Mouse (Mus musculus) forebrain, embryonic 16.5 days (tissue): ENCODE data around the gene Pkn1. TPM values are rescaled to one million over a fixed set of nuclear protein-coding genes. Genes with fewer than 3 reads are reported as not detected.
A peak's percentile ranks its signal among the peaks of the same experiment; 100 is the strongest.

Experiments
- ATAC-seq: fragments of 200-750 bp; cut with Nextera tagmentation; 2 replicates; pipeline ENCODE4 v1.8.0; 2017; ENCODE audit warnings: mild to moderate bottlenecking, moderate library complexity
- H3K27ac ChIP-seq: fragments of 300-500 bp; sonication (generic); 2 replicates; pipeline ENCODE4 v1.5.1; 2014; ENCODE audit warnings: low read length, control low read depth
- H3K27me3 ChIP-seq: fragments of 300-500 bp; sonication (generic); replicated peaks from 2 replicates; pipeline ENCODE4 v1.6.1; 2014; ENCODE audit warnings: low read length; ENCODE audit not compliant: control insufficient read depth, insufficient read depth
- H3K36me3 ChIP-seq: fragments of 300-500 bp; sonication (generic); 2 replicates; pipeline ENCODE4 v1.6.1; 2014; ENCODE audit not compliant: control insufficient read depth, insufficient read depth
- H3K4me1 ChIP-seq: fragments of 300-500 bp; sonication (generic); replicated peaks from 2 replicates; pipeline ENCODE4 v1.6.1; 2014; ENCODE audit warnings: low read length; ENCODE audit not compliant: control insufficient read depth, insufficient read depth
- H3K4me2 ChIP-seq: fragments of 300-500 bp; sonication (generic); 2 replicates; pipeline ENCODE4 v1.6.1; 2014; ENCODE audit warnings: mild to moderate bottlenecking, low read length, control low read depth
- H3K4me3 ChIP-seq: fragments of 300-500 bp; sonication (generic); replicated peaks from 2 replicates; pipeline ENCODE4 v1.5.1; 2014; ENCODE audit warnings: mild to moderate bottlenecking, low read length, control low read depth
- H3K9ac ChIP-seq: fragments of 300-500 bp; sonication (generic); replicated peaks from 2 replicates; pipeline ENCODE4 v1.6.1; 2014; ENCODE audit warnings: low read depth, low read length, control low read depth
- H3K9me3 ChIP-seq: fragments of 300-500 bp; sonication (generic); 2 replicates; pipeline ENCODE4 v1.6.1; 2016; ENCODE audit warnings: low read length; ENCODE audit not compliant: control insufficient read depth
- WGBS: fragments of 180-500 bp; shearing (Covaris S2); extraction: QIAGEN DNeasy Blood & Tissue Kit; methylation state at CpG from one replicate; pipeline ENCODE4 v1.1.7; 2014; 5-methylcytosine and 5-hydroxymethylcytosine counted together
- polyA plus RNA-seq: library from polyadenylated mRNA; unstranded; fragments of >200 nt; fragmentation: Nextera tagmentation; extraction: Ambion mirVana; gene quantifications from 2 replicates; pipeline ENCODE4 v1.2.1, GENCODE M21; 2015

The Pkn1 gene
- polyA plus RNA-seq, 1 experiment from 2014 or later = 36.0 TPM

- Histone ChIP-seq H3K4me2 (peak within 1 kb of the TSS; percentile 94), H3K27ac (peak within 1 kb of the TSS; percentile 78), H3K4me3 (peak within 1 kb of the TSS; percentile 87), H3K9me3 (no peaks in the 10 kb centered on the region), H3K27me3 (no peaks in the 10 kb centered on the region), H3K4me1 (peaks cover 11% of the 10 kb centered on the region), H3K9ac (peak within 1 kb of the TSS; percentile 66), H3K36me3 (peaks cover 4% of the 10 kb centered on the region; the same call in 1 of the 2 replicates)
- ATAC-seq = peak; percentile 100
- 0% methylated on average over 63 of the region's 63 CpGs for WGBS
Observed at GRCm38 (mm10) chr8:83715031-83715690, 16.2 kb upstream of the Pkn1 start, which contains the start of gene Ddx39. TSS of gene Ddx39 (plus strand) at chr8:83715177.

- Histone ChIP-seq H3K36me3 (peaks cover 3% of the 10 kb centered on the region; the same call in 1 of the 2 replicates), H3K4me2 (peak overlapping the region; percentile 52), H3K9ac (no peak overlapping the region; the same call in 1 of the 2 replicates), H3K9me3 (no peaks in the 10 kb centered on the region), H3K27me3 (no peaks in the 10 kb centered on the region), H3K4me1 (peaks cover 11% of the 10 kb centered on the region), H3K4me3 (peak overlapping the region; percentile 87), H3K27ac (peak overlapping the region; percentile 19; the same call in 1 of the 2 replicates)
- WGBS = 13% methylated on average over 8 of the region's 8 CpGs
- ATAC-seq = no peak
Observed at GRCm38 (mm10) chr8:83714676-83715030, 15.7 kb upstream of the Pkn1 start.

GRCm38 (mm10) chr8:83707554-83707953 lies 8.6 kb upstream of the Pkn1 start:
- Histone ChIP-seq H3K4me1 (no peaks in the 10 kb centered on the region), H3K4me3 (no peak overlapping the region), H3K4me2 (no peak overlapping the region), H3K27ac (no peak overlapping the region), H3K9ac (no peak overlapping the region), H3K36me3 (no peaks in the 10 kb centered on the region), H3K27me3 (no peaks in the 10 kb centered on the region), H3K9me3 (no peaks in the 10 kb centered on the region)
- WGBS = 72% methylated on average over 8 of the region's 8 CpGs
- ATAC-seq = no peak

DNA sequence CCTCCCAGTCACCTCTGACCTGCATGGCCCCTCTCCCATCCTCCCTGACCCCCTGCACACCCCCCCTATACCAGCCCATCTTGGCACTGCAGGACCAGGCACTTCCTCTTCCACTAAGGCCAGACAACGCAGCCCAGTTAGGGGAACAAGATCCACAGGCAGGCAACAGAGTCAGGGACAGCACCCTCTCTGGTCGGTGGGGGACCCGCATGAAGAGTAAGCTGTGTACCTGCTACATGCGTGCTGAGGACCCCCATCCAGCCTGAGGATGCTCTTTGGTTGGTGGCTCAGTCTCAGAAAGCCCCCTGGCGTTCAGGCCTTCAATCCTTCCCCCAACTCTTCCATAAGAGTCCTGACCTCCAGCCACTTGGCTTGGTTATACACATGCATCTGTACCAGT lies 7.4 kb upstream of the Pkn1 start:
- Histone ChIP-seq H3K4me3 (no peak overlapping the region), H3K27me3 (no peaks in the 10 kb centered on the region), H3K27ac (no peak overlapping the region), H3K4me1 (no peaks in the 10 kb centered on the region), H3K9me3 (no peaks in the 10 kb centered on the region), H3K9ac (no peak overlapping the region), H3K36me3 (no peaks in the 10 kb centered on the region), H3K4me2 (no peak overlapping the region)
- no peak for ATAC-seq
- 61% methylated on average over 5 of the region's 5 CpGs for WGBS

- WGBS = 82% methylated on average over 4 of the region's 4 CpGs
- Histone ChIP-seq H3K27ac (no peak overlapping the region), H3K4me3 (no peak overlapping the region), H3K9me3 (no peaks in the 10 kb centered on the region), H3K36me3 (no peaks in the 10 kb centered on the region), H3K4me2 (no peak overlapping the region), H3K27me3 (no peaks in the 10 kb centered on the region), H3K9ac (no peak overlapping the region), H3K4me1 (peaks cover 9% of the 10 kb centered on the region)
- no peak for ATAC-seq
Observed at GRCm38 (mm10) chr8:83703426-83703825, 4.4 kb upstream of the Pkn1 start.

DNA sequence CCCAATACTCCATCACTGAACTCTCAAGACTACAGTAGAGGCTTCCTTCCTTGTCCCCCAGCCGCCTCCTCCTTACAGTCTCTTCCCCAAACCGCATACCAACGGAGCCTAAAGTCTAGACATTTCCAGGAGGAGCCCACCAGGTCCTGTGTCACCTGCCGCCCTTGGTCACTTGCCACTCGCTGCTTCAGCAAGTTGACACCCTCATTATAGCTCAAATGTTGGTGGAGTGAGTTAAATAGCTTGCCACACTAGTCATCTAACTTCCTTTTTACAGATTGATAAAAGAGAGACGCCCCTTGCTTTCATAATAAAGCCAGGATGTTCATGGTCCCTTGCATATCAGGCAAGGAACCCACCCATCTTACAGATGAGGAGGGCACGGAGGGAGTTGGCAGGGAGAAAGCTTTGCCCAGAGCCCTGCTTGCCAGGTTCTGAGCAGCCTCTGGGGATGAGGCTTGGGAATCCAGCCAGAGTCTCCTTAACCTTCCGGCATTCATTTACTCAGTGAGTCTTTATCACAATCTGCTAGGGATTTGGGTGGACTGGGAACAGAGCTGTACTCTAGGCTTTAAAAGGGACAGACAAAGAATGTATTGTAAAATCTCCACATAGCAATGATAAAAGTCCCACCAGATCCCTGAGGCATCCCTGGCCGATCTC lies 1.6 kb upstream of the Pkn1 start:
- Histone ChIP-seq H3K4me1 (peaks cover 24% of the 10 kb centered on the region), H3K36me3 (no peaks in the 10 kb centered on the region), H3K27ac (no peak overlapping the region), H3K27me3 (no peaks in the 10 kb centered on the region), H3K9me3 (no peaks in the 10 kb centered on the region), H3K4me3 (no peak overlapping the region), H3K9ac (no peak overlapping the region), H3K4me2 (no peak overlapping the region)
- ATAC-seq = no peak
- 77% methylated on average over 9 of the region's 9 CpGs for WGBS

DNA sequence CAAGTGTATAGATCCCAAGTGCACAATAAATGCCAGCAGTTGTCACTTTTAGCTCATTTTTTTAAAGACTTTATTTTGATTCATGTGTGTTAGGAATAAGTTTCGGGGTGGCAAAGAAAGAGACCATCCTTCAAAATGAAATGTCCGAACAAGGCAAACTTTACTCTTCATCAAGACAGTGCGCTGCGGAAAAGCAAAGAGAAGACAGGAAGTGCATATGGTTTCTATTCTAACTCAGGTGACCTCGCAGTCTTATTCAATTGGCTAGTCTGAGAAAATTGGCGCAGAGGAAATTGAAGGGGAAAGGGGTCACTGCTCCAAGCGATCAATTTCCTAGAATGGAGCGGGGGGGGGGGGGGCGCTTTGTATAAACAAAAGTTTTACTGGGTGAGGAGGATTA lies 587 bp upstream of the Pkn1 start:
- Histone ChIP-seq H3K9ac (peak overlapping the region; percentile 97), H3K4me3 (peak overlapping the region; percentile 91), H3K36me3 (no peaks in the 10 kb centered on the region), H3K9me3 (no peaks in the 10 kb centered on the region), H3K27ac (no peak overlapping the region), H3K27me3 (no peaks in the 10 kb centered on the region), H3K4me1 (peaks cover 24% of the 10 kb centered on the region), H3K4me2 (peak overlapping the region; percentile 70)
- 45% methylated on average over 9 of the region's 9 CpGs for WGBS
- ATAC-seq = no peak

DNA sequence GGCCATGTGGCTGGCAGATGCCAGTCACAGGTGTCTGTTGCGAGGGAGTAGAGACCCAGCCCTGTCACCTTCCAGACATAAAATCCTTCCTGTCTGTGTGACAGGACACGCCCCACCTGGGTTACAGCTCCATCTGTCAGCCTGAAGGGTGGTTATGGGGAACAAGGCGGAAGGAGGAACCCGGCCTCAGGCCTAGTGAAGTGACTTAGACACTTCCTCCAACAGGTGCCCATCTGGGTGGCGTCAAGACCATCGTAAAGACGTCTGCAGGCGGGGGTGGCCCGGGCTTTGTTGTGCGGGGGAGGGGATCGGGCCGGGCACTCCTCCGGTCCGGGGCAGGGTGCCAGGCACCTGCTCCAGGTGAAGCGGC lies 703 bp downstream of the Pkn1 start:
- Histone ChIP-seq H3K27me3 (no peaks in the 10 kb centered on the region), H3K4me1 (peaks cover 24% of the 10 kb centered on the region), H3K4me2 (peak overlapping the region; percentile 70), H3K9me3 (no peaks in the 10 kb centered on the region), H3K4me3 (peak overlapping the region; percentile 91), H3K9ac (peak overlapping the region; percentile 97), H3K27ac (peak overlapping the region; percentile 57; the same call in 1 of the 2 replicates), H3K36me3 (no peaks in the 10 kb centered on the region)
- WGBS = 4% methylated on average over 15 of the region's 15 CpGs
- peak; percentile 26 for ATAC-seq

- H3K36me3 ChIP-seq = no peaks in the 10 kb centered on the region
- ATAC-seq = peak; percentile 9; the same call in 1 of the 2 replicates
- no peaks in the 10 kb centered on the region for H3K27me3 ChIP-seq
- WGBS = 57% methylated on average over 19 of the region's 19 CpGs
- H3K4me1 ChIP-seq = peaks cover 24% of the 10 kb centered on the region
- peak overlapping the region; percentile 22; the same call in 1 of the 2 replicates for H3K27ac ChIP-seq
- peak overlapping the region; percentile 70 for H3K4me2 ChIP-seq
- peak overlapping the region; percentile 97 for H3K9ac ChIP-seq
- H3K9me3 ChIP-seq = no peaks in the 10 kb centered on the region
- H3K4me3 ChIP-seq = peak overlapping the region; percentile 91
Observed at GRCm38 (mm10) chr8:83697374-83698220, 1.4 kb downstream of the Pkn1 start.
